Mouse (Mus musculus) liver, adult 2 months (tissue): ENCODE data around the gene Cdh22.

ENCODE experiments used
- CTCF ChIP-seq: fragments of 200-500 bp; IDR thresholded peaks from 2 replicates; pipeline ENCODE4 v1.5.1; 2011; ENCODE audit warnings: low read depth, low read length, control low read depth
- POLR2A ChIP-seq: fragments of 200-500 bp; IDR thresholded peaks from 2 replicates; pipeline ENCODE4 v1.6.1; 2011; ENCODE audit warnings: low read length, control low read depth; ENCODE audit not compliant: insufficient read depth; ENCODE audit errors: extremely low read depth

GRCm38 (mm10) chr2:165275824-165276223 lies 41.2 kb upstream of the Cdh22 start:
- TF ChIP-seq CTCF (peak; percentile 87), POLR2A (no peak)
